Mouse (Mus musculus): ENCODE data around the gene Ppp1r18.

Ppp1r18 gene

GRCm38 (mm10) chr17:35865481-35866280, at the start of gene Ppp1r18:
Gene Ppp1r18, plus strand, starts transcription at chr17:35865593.
- peak; percentile 42 to 44 for DNase-seq

DNA sequence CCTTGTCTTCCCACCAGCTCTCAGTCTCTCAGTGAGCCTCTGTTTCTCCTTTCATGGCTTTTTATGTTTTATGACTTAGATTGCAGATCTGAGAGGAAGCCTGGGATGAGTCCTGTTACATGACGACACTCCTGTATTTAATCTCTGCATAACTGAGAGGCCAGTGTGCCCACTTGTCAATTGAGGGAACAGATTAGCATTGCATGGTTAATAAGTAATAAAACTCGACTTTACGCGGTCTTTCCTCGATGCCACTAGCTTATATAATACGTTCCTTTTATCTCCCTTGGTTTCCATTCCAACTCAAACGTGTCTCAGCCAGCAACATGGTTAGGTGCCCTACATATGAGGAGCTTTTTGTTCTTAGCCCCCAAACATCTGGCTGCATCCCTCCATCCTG, 49.6 kb upstream of the Ppp1r18 start:
- DNase-seq, result no peak

GRCm38 (mm10) chr17:35816686-35817085, 48.7 kb upstream of the Ppp1r18 start:
- no peak for DNase-seq

DNA sequence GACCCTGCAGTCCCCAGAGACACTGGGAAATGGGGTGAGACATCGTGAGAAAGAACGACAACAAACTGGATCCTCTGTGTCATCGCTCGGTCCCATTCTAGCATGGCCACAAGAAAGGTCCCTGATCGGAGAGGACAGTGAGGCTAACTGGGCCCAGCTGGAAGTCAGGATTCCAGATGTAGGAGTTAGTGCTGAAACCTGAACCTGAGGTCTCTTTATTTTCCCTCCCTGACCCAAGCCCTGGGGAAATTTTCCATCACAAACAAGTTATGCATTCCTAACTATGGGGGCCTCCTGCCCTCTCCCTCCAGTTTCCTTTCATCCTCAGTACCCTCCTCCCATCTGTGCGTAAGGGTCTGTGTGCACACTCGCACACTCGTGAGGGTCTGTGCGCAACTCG, 48.2 kb upstream of the Ppp1r18 start:
- no peak for DNase-seq

GRCm38 (mm10) chr17:35820111-35820510, 45.3 kb upstream of the Ppp1r18 start:
- no peak for DNase-seq

DNA sequence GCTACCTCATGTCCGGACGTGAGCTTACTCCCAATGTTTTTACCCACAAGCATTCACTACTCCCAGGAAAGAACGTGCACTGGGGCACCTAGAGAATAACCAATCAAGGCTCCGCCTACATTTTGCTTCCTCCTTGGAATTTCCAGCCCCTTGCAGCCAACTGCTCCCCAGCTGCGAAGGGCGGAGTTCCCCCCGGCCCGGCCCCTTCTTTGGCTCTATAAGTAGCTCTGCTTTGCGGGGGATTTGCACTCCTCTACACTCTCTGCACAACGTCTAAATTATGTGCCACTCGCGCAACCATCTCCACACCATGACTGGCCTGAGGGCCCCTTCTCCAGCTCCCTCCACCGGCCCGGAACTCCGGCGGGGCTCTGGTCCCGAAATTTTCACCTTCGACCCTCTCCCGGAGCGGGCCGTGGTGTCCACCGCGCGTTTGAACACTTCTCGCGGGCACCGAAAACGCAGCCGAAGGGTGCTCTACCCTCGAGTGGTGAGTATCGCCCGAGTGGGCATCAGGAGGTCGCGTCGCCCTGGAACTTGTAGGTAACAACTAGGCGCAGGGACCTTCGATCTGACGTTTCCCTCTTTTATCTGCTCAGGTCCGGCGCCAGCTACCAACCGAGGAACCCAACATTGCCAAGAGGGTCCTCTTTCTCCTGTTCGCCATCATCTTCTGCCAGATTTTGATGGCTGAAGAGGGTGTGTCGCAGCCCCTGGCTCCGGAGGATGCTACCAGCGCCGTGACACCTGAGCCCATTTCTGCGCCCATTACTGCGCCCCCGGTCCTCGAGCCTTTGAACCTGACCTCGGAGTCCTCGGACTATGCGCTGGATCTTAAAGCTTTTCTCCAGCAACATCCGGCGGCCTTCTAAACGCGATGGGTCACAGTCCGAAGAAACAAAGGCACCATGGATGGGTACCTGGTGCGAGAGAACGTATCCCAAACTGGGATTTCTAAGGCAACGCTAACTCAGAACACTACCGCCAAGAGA, 43.7 kb upstream of the Ppp1r18 start, which contains the start of gene Ier3:
TSS of gene Ier3 (plus strand) at position 246 of the 992 bp plus-strand sequence.
- DNase-seq, result peak; percentile 56 to 61

DNA sequence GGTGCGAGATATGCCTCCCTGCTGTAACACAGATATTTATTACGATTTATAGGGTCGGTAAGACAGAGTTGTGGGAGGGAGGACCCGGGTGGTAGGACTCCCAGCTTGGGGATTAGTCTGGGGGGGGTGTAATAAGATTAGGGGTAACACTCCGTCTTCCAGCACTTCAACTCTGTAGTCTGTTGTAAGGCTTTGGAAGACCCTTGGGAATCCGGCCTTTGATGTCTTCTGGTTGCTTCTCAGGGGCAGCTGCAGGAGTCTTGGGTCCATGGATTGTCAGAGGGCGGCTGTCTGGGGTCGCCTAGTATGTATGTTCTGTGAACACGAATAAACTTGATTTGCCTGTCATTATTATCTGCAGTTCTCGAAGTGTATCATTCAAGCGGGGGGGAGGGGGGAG, 42.8 kb upstream of the Ppp1r18 start:
- DNase-seq, result no peak

DNA sequence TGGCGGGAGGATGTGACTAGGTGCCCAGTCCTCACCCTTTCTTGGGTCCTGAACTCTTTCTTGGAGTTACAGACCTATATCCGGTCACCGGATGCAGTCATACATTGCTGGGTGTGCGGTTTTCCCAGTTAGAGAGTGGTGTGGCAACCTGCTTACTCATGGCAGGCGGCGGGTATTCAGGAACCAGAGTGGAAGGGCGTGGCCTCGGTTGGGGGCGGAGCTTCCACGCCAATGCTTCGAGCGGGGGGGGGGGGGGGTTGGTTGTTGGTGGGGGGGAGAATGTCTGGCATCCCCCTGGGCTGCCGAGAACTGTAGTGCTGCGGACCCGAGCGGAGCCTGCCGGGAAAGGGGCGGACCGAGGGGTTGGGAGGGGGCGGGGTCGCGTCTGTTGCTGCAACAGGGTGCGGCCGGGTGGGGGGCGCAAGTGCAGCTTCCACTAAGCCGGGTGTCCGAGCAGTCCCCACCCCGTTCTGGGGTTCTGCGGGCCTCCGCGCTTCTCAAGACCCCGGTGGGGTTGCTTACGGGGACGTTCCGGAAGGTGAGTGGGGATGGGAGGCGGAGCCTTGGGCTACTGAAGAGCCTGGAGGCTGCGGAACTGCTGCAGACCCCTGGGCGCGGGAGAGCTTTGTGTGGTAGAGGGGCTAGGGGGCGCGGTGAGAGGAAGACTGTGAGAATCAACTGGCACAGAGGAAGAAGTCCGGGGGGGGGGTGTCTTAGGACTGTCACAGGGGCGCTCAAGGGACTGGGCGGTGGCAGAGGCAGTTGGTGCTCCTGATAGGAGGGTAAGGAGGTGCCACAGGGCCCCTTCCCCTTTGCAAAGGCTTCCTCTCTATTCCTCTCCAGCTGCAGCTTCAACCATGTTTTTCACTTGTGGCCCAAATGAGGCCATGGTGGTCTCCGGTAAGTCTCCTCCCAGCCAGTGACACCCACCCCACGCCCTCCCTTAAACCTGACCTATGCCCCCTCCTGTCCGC, 42.1 kb upstream of the Ppp1r18 start, which contains the start of gene Flot1:
TSS of gene Flot1 (plus strand) at position 267 of the 974 bp plus-strand sequence.
- peak; percentile 75 to 82 for DNase-seq

DNA sequence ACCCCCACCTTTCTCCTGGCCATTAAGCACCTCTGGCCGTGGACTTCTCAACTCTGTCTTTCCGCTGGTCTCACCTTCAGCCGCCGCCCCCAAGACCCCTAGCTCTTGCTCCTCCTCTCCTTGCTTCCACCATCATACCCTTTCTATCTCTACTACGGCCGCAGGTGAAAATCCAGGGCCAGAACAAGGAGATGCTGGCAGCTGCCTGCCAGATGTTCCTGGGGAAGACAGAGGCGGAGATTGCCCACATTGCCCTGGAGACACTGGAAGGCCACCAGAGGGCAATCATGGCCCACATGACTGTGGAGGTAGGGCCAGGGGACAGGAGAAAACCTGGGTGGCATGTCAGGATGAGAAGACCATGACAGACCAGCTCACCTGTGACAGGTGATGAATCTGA, 41.0 kb upstream of the Ppp1r18 start:
- DNase-seq, result no peak

DNA sequence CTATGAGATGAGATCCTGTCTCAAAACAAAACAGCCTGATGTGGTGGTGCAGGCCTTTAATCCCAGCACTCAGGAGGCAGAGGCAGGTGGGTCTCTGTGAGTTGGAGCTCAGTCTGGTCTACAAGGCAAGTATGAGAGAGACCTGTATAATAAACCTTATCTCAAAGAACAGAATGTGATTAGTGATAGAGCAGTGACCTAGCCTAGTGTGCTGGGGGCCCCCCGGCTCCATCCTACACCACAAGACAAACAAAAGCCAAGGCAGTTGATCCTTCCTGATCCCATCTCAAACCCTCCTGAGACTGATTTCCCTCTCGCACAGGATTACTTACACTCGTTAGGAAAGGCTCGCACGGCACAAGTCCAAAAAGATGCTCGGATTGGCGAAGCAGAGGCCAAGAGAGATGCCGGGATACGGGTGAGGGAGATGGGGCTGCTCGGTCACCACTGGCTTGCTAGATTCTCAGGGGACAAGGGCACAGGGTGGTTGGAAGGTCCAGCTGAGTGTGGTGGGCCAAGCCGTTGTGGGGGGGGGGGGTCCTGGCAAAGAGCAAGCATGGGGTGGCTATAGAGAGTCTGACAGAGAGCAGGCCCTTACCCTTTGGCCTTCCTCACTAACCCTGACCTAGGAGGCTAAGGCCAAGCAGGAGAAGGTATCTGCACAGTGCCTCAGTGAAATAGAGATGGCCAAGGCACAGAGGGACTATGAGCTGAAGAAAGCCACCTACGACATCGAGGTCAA, 40.1 kb upstream of the Ppp1r18 start:
- no peak for DNase-seq

DNA sequence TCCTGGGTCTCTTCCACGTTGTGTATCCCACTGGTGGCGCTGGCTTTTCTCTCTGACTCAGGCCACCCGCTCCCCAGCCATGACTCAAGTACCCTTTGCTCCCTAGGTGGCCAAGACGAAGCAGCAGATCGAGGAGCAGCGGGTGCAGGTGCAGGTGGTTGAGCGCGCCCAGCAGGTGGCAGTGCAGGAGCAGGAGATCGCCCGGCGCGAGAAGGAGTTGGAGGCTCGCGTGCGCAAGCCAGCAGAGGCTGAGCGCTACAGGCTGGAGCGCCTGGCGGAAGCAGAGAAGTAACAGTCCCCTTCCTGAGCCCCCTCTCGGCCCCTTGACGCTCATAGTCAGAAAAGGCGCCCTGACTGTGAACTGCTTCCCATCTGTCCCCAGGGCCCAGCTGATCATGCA, 35.7 kb upstream of the Ppp1r18 start:
- DNase-seq, result peak; percentile 86

- no peak for DNase-seq
Measured at GRCm38 (mm10) chr17:35832400-35833238, 32.8 kb upstream of the Ppp1r18 start.

- DNase-seq, result no peak
Measured at GRCm38 (mm10) chr17:35833239-35833751, 32.1 kb upstream of the Ppp1r18 start.

DNA sequence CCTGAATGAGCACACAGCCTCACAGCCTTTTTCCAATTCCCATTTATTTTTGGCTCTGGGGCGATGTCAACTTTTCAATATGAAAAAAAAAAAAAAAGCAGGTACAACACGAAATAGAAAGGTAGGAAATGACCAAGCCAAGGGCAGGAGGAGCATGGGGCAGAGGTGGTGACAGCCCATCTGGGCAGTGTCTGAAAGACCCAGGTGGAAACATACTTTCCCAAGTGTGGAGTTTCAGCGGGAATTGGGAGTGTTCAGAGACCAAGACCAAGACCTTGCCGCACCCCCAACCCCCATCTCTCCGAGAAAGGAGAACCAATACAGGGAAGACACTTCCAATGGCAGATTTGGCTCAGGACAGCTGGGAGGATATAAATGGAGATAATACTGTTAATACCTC, 31.5 kb upstream of the Ppp1r18 start:
- DNase-seq, result no peak

- peak in 1 of 2 experiments; percentile 29 for DNase-seq
Measured at GRCm38 (mm10) chr17:35834696-35835422, 30.5 kb upstream of the Ppp1r18 start.

DNA sequence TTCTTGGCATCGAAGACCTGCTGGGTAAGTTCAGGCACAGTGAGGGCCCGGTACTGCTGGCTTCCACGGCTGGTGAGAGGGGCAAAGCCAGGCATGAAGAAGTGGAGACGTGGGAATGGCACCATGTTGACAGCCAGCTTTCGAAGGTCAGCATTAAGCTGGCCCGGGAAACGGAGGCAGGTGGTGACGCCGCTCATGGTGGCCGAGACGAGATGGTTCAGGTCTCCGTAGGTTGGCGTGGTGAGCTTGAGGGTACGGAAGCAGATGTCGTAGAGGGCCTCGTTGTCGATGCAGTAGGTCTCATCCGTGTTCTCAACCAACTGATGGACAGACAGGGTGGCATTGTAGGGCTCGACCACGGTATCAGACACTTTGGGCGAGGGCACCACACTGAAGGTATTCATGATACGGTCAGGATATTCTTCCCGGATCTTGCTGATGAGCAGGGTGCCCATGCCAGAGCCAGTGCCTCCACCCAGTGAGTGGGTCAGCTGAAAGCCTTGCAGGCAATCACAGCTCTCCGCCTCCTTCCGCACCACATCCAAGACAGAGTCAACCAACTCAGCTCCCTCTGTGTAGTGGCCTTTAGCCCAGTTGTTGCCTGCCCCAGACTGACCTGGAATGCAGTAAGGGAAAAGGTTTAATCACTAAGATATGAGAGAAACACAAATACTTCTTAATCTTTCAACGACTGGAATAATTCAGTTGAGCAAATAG, 29.8 kb upstream of the Ppp1r18 start:
- DNase-seq, result peak in 1 of 2 experiments; percentile 45

DNA sequence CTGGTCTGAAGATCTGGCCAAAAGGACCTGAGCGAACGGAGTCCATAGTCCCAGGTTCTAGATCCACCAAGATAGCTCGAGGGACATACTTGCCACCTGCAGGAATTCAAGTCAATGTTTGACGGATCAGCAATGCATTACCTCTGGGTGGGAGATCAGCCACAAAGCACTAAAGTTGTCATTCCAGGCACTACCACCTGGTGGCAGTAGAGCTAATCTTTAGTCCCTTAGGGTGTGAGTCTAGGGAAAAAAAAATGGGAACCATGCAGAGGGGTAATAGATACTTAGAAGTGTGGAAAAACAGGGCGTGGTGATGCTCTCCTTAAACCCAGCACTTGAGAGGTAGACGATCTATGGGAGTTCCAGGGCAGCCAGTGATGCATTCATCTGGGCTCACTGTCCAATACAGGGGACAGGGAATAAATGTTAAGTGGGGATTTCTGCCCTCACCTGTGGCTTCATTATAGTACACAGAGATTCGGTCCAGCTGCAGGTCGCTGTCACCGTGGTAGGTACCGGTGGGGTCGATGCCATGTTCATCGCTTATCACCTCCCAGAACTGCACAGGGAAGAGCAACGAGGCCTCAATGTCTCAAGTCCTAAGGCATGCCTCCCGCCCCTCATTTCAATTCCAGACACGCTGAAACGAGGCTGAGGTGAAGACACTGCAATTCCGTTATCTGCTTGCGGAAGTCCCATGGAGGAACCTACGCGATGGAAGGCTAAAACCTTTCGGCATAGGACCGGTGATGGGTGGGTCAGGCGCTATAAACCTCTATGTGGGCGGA, 29.0 kb upstream of the Ppp1r18 start:
- peak; percentile 89 for DNase-seq

DNA sequence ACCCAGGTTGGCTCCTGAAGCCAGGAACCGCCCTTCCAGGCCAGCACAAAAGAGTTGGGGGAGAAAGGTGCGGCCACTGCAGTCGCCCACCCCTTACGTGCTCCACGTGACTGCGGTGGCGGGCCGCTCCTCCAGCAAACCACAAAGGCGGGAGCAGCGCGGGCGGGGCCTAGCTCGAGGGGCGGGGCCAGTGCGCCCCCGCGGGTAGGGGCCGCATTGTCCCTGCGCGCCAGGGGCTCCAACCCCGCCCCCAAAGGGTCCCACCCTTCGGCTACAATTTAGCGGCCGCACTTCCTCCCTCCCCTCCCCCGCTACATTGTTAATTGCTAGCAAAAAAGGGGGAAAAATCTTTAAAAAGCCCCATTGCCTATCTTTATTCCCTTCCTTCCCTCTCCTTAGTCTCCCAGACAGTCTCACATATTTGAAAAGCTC, 28.4 kb upstream of the Ppp1r18 start:
- peak; percentile 77 to 78 for DNase-seq

Data from cerebellum, adult 18-20 months (tissue).